Mouse (Mus musculus) cortical plate, adult 2 months (tissue): ENCODE measurements around the gene Slco3a1.

Experiments used
- CTCF ChIP-seq: fragments of 200-500 bp; IDR thresholded peaks from 2 replicates; pipeline ENCODE4 v1.5.1; 2011; ENCODE audit warnings: mild to moderate bottlenecking, control low read depth, low read length; ENCODE audit not compliant: insufficient read depth; ENCODE audit errors: extremely low read depth
- POLR2A ChIP-seq: fragments of 200-500 bp; IDR thresholded peaks from 2 replicates; pipeline ENCODE4 v1.6.1; 2011; ENCODE audit warnings: mild to moderate bottlenecking, low read length, control low read depth; ENCODE audit not compliant: insufficient read depth; ENCODE audit errors: extremely low read depth

DNA sequence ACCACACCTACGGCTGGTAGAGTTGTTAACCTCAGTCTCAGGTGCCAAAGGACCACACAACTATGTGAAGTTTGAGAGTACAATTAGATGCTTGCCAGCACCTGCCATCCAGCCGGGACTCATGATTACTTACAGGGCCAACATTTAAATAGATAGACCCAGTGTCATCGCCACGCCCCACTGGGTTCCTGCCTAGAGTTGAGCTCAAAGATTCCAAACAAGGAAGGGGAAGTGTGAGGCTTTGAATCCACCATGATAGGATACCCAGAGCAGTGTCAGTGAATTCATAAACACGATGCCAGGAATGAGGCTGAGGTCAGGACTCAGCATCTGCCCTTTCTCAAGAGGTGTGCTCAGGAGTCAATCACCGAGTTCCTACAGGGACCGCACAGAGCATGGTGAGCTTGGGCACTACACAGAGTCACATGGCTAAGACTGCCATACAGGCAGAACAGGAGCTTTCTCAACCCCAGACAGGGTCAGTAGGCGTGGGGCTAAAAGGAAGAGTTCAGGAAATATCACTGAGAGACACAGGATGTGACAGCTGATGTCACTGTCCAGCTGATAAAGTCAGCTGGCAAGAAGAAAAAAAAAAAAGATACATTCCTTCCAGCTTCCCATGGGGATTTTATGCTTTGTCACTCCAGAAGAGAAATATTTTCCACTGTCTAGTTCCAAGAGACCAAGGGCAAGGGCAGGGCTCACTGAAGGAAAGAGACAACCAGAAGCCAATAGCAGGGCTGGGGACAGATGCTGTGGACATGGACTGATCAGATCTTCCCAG lies 30.2 kb downstream of the Slco3a1 start:
- TF ChIP-seq CTCF = no peak
- TF ChIP-seq POLR2A = no peak
